Mouse (Mus musculus) CH12.LX (cell line): ENCODE data around the gene Macrod2. TPM values are rescaled to one million over a fixed set of nuclear protein-coding genes. Genes with fewer than 3 reads are reported as not detected.

ENCODE experiments used
- DNase-seq: peaks from one replicate; pipeline ENCODE4 v3.0.0-alpha.2; 2013; ENCODE audit errors: extremely low read depth
- H3K27ac ChIP-seq: 2 replicates; pipeline ENCODE4 v1.5.1; 2012; ENCODE audit warnings: low read depth, mild to moderate bottlenecking, control low read depth, moderate library complexity; ENCODE audit not compliant: insufficient read depth
- H3K27me3 ChIP-seq: replicated peaks from 2 replicates; pipeline ENCODE3; 2012; ENCODE audit warnings: inconsistent platforms
- H3K36me3 ChIP-seq, 2 experiments: replicated peaks in 1 of 2; 2 replicates each; pipeline versions ENCODE3 to v1.6.1; 2012; ENCODE audit warnings: inconsistent platforms in 1 of 2, low read length in 1 of 2, mild to moderate bottlenecking in 1 of 2, mixed read lengths in 1 of 2, moderate library complexity in 1 of 2; ENCODE audit not compliant: control insufficient read depth in 1 of 2, insufficient read depth in 1 of 2
- H3K4me1 ChIP-seq, 2 experiments: 2 replicates each; pipeline ENCODE4 v1.6.1; 2012; ENCODE audit warnings: inconsistent platforms in 1 of 2, moderate library complexity in 1 of 2; ENCODE audit not compliant: insufficient read depth in 2 of 2, control insufficient read depth in 1 of 2
- H3K4me2 ChIP-seq: 2 replicates; pipeline ENCODE4 v1.6.1; 2012; ENCODE audit warnings: low read depth, mild to moderate bottlenecking, control low read depth; ENCODE audit not compliant: poor library complexity, insufficient read depth, severe bottlenecking
- H3K4me3 ChIP-seq, 3 experiments: fragments of 150-350 bp in 1 of 3; sonication (generic) in 1 of 3; replicated peaks in 1 of 3; 2 replicates each; pipeline versions ENCODE3 to v1.5.1; 2011 to 2012; ENCODE audit warnings: low read depth in 2 of 3, low read length in 2 of 3, mild to moderate bottlenecking in 2 of 3, moderate library complexity in 2 of 3, control low read depth in 1 of 3, improper control_type of control experiment in 1 of 3, inconsistent platforms in 1 of 3, mixed read lengths in 1 of 3; ENCODE audit not compliant: poor library complexity in 1 of 3
- H3K79me2 ChIP-seq: replicated peaks from 2 replicates; pipeline ENCODE4 v1.6.1; 2012; ENCODE audit warnings: mild to moderate bottlenecking, moderate library complexity; ENCODE audit not compliant: control insufficient read depth, poor library complexity, insufficient read depth, severe bottlenecking; ENCODE audit errors: extremely low read depth
- H3K9ac ChIP-seq: 2 replicates; pipeline ENCODE4 v1.6.1; 2012; ENCODE audit warnings: low read depth, mild to moderate bottlenecking, control low read depth, moderate library complexity; ENCODE audit not compliant: insufficient read depth
- H3K9me3 ChIP-seq: replicated peaks from 2 replicates; pipeline ENCODE3; 2012; ENCODE audit warnings: low read length, inconsistent platforms, mixed read lengths
- BHLHE40 ChIP-seq: IDR thresholded peaks from 2 replicates; pipeline ENCODE4 v1.6.1; 2011; ENCODE audit warnings: mild to moderate bottlenecking, low read depth, low read length, improper control_type of control experiment
- CHD1 ChIP-seq: IDR thresholded peaks from 2 replicates; pipeline ENCODE4 v1.6.1; 2012; ENCODE audit warnings: low read depth, low read length, improper control_type of control experiment, inconsistent platforms
- CTCF ChIP-seq, 2 experiments: IDR thresholded peaks in 1 of 2; conservative IDR thresholded peaks in 1 of 2; 2 replicates each; pipeline ENCODE4 v1.5.1; 2011 to 2012; ENCODE audit warnings: low read depth in 2 of 2, low read length in 2 of 2, improper control_type of control experiment in 1 of 2, inconsistent platforms in 1 of 2, mild to moderate bottlenecking in 1 of 2, moderate library complexity in 1 of 2
- GABPA ChIP-seq: IDR thresholded peaks from 2 replicates; pipeline ENCODE4 v1.6.1; 2012; ENCODE audit warnings: low read depth, low read length, improper control_type of control experiment, inconsistent platforms; ENCODE audit not compliant: insufficient replicate concordance
- HCFC1 ChIP-seq: IDR thresholded peaks from 2 replicates; pipeline ENCODE4 v1.6.1; 2012; ENCODE audit warnings: low read depth, mild to moderate bottlenecking, inconsistent platforms, low read length, improper control_type of control experiment
- JUN ChIP-seq: IDR thresholded peaks from 2 replicates; pipeline ENCODE4 v1.6.1; 2011; ENCODE audit warnings: low read depth, mild to moderate bottlenecking, low read length, improper control_type of control experiment, moderate library complexity; ENCODE audit not compliant: insufficient read depth
- JUND ChIP-seq: conservative IDR thresholded peaks from 2 replicates; pipeline ENCODE4 v1.6.1; 2011; ENCODE audit warnings: low read depth, low read length, improper control_type of control experiment
- MAX ChIP-seq: IDR thresholded peaks from 2 replicates; pipeline ENCODE4 v1.6.1; 2011; ENCODE audit warnings: low read length, improper control_type of control experiment
- MAZ ChIP-seq: IDR thresholded peaks from 2 replicates; pipeline ENCODE4 v1.6.1; 2012; ENCODE audit warnings: low read depth, mild to moderate bottlenecking, inconsistent platforms, low read length, improper control_type of control experiment, moderate library complexity
- NRF1 ChIP-seq: IDR thresholded peaks from 2 replicates; pipeline ENCODE4 v1.6.1; 2014; ENCODE audit warnings: low read depth, mild to moderate bottlenecking, inconsistent platforms, low read length, improper control_type of control experiment, moderate library complexity
- PAX5 ChIP-seq: IDR thresholded peaks from 2 replicates; pipeline ENCODE4 v1.6.1; 2012; ENCODE audit warnings: low read length, inconsistent platforms, mixed read lengths
- RCOR1 ChIP-seq: conservative IDR thresholded peaks from 2 replicates; pipeline ENCODE4 v1.6.1; 2012; ENCODE audit warnings: low read depth, mild to moderate bottlenecking, inconsistent platforms, low read length, improper control_type of control experiment
- SMC3 ChIP-seq: IDR thresholded peaks from 2 replicates; pipeline ENCODE4 v1.6.1; 2011; ENCODE audit warnings: low read depth, low read length, improper control_type of control experiment
- TBP ChIP-seq: conservative IDR thresholded peaks from 2 replicates; pipeline ENCODE4 v1.6.1; 2011; ENCODE audit warnings: low read depth, low read length, improper control_type of control experiment
- TCF12 ChIP-seq: IDR thresholded peaks from 2 replicates; pipeline ENCODE4 v1.6.1; 2014; ENCODE audit warnings: low read depth, mild to moderate bottlenecking, inconsistent platforms, low read length, improper control_type of control experiment
- UBTF ChIP-seq: IDR thresholded peaks from 2 replicates; pipeline ENCODE4 v1.6.1; 2012; ENCODE audit warnings: low read depth, mild to moderate bottlenecking, inconsistent platforms, low read length, improper control_type of control experiment, moderate library complexity
- USF1 ChIP-seq: IDR thresholded peaks from 2 replicates; pipeline ENCODE4 v1.6.1; 2014; ENCODE audit warnings: low read depth, mild to moderate bottlenecking, inconsistent platforms, low read length, improper control_type of control experiment
- USF2 ChIP-seq: conservative IDR thresholded peaks from 2 replicates; pipeline ENCODE4 v1.6.1; 2011; ENCODE audit warnings: low read depth, low read length, improper control_type of control experiment
- ZC3H11A ChIP-seq: IDR thresholded peaks from 2 replicates; pipeline ENCODE4 v1.6.1; 2012; ENCODE audit warnings: low read depth, mild to moderate bottlenecking, inconsistent platforms, low read length, improper control_type of control experiment
- dilution Hi-C: fragments of 300-500 bp; cut with MboI; formaldehyde crosslinking; loops from 2 replicates; pipeline ENCODE4 v1.14.3; 2020; ENCODE audit warnings: low sequenced_read_pairs; ENCODE audit not compliant: extremely low pct_unique_long_range_greater_than_20kb, extremely low pct_ligation_motif_present
- in situ Hi-C: fragments of 300-500 bp; cut with MboI; formaldehyde crosslinking; loops from 3 replicates; pipeline ENCODE4 v1.14.3; 2019; ENCODE audit warnings: low sequenced_read_pairs, low pct_ligation_motif_present, low pct_unique_long_range_greater_than_20kb, mixed read lengths
- polyA plus RNA-seq: library from polyadenylated mRNA; unstranded; fragments of >175 nt; gene quantifications from 2 replicates; pipeline ENCODE4 v1.2.1, GENCODE M21; 2012; ENCODE audit warnings: low read depth; ENCODE audit not compliant: insufficient read length
- total RNA-seq, 2 experiments: library from RNA; depleted of rRNA; stranded (reverse); fragments of 300-350 nt in 1 of 2; fragments of >200 nt in 1 of 2; gene quantifications; 2 replicates each; pipeline ENCODE4 v1.2.3; 2012 to 2014

Gene Macrod2
- total and polyA plus RNA-seq, 3 experiments, result not detected

DNA sequence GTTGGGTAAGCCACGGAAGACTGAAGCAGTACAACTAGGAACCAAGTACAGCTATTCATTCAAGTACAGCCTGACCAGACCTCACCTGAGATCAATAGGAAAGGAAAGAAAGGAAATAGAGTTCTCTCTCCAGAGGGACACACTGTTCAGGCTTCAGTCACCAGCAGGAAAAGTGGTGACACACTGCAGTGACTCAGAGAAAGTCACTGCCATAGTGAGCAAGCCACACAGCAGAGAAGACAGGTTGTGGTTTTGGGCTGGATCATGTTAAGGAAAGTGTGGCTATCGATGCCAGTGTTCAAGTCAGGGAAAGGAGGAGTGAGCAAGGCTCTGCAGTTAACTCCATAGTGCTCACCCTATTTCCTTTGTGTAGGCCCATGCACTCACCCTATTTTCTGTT is 1405.8 kb downstream of the Macrod2 start:
- no peak for DNase-seq
- Histone ChIP-seq H3K79me2 (no peaks in the 10 kb centered on the region), H3K27me3 (no peaks in the 10 kb centered on the region), H3K4me3 (no peak overlapping the region), H3K27ac (no peak overlapping the region), H3K4me1 (no peaks in the 10 kb centered on the region), H3K9me3 (peaks cover 30% of the 10 kb centered on the region), H3K9ac (no peak overlapping the region), H3K36me3 (no peaks in the 10 kb centered on the region)
- dilution Hi-C loops, result no loop called here
- TF ChIP-seq MAZ, result no peak
- no peak for TF ChIP-seq USF2
- TF ChIP-seq NRF1, result no peak
- no peak for TF ChIP-seq MAX
- TF ChIP-seq USF1, result no peak
- TF ChIP-seq SMC3, result no peak
- TF ChIP-seq TBP, result no peak
- TF ChIP-seq GABPA, result no peak
- TF ChIP-seq ZC3H11A, result no peak
- no peak for TF ChIP-seq RCOR1
- TF ChIP-seq BHLHE40, result no peak
- TF ChIP-seq UBTF, result no peak
- TF ChIP-seq JUN, result no peak
- TF ChIP-seq PAX5, result no peak
- no peak for TF ChIP-seq TCF12
- TF ChIP-seq JUND, result no peak
- TF ChIP-seq, all 38 proteins: peak for 0
- H3K4me2 ChIP-seq, result no peak overlapping the region
- in situ Hi-C loops, result no loop called here

DNA sequence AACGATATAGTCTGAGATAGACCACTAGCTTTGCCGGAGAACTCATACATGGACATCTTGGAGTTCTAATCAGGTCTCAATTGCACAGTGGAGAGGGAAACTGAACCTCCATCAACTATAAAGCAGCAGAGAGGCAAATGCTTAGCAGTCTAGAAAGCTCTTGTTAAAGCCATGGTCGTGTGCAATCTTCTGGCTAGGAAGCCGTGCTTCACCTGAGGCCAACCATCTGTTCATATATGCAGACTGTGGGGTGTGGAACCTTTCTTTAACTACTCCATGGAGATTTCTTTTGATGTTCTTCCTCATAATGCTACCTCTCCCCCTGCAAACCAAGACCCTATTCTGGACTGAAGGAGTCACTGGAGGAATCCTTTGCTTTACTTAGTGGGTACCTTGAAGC is 1421.2 kb downstream of the Macrod2 start:
- H3K4me3 ChIP-seq, result no peak overlapping the region

More for the DNA sequence above, 1421.2 kb downstream of the Macrod2 start:
- Histone ChIP-seq H3K27ac (no peak overlapping the region), H3K79me2 (no peaks in the 10 kb centered on the region), H3K9me3 (peaks cover 33% of the 10 kb centered on the region), H3K36me3 (no peaks in the 10 kb centered on the region), H3K4me2 (no peak overlapping the region), H3K4me1 (no peaks in the 10 kb centered on the region), H3K27me3 (no peaks in the 10 kb centered on the region), H3K9ac (no peak overlapping the region)
- in situ Hi-C loops (no loop called here), dilution Hi-C loops (no loop called here)
- no peak for TF ChIP-seq HCFC1
- TF ChIP-seq SMC3, result no peak
- no peak for TF ChIP-seq MAZ
- TF ChIP-seq GABPA, result no peak
- no peak for TF ChIP-seq CHD1
- no peak for TF ChIP-seq CTCF (conservative IDR thresholded peaks at IDR 0.05 in 1 of 2, IDR thresholded peaks at IDR 0.05 in 1 of 2; ENCODE audit: low read depth in 2 of 2, low read length in 2 of 2)
- no peak for TF ChIP-seq UBTF
- TF ChIP-seq JUND, result no peak
- DNase-seq, result no peak
